Mouse (Mus musculus): ENCODE data around the gene Col9a2. TPM values are rescaled to one million over a fixed set of nuclear protein-coding genes. Genes with fewer than 3 reads are reported as not detected.

Gene Col9a2
- polyA plus RNA-seq, 1 experiment from 2014 or later, result 17.7 TPM

DNA sequence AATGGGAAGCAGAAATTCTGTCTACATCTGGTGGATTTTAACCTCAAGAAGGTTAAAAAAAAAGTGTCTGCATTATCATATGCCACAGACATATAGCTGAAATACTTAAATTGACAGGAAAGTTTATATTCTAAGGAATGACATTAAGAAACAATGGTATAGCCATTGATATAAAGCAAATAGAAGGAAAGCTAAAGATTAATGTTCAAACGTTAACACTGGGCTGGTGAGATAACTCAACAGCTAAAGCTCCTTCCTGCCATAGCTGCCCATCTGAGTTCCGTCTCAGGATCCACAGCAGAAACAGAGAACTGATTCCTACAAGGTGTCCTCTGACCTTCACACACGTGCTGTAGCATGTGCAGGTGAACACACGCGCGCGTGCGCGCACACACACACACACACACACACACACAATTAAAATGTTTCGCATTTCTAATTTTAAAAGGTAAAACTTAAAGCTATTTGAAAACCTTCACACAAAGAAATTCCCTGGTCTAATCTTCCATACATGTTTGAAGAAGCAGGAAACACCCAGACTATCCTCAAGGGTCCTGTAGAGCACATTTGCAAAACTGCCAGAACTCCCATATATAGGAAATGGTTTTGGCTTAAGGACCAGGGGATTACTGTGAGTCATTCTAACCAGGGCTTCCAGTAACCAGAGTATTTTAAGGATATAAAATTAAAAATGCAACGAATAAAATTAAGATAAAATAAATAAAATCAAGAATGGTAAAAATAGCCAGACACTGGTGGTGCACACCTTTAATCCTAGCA is 28.2 kb upstream of the Col9a2 start:
- H3K27ac ChIP-seq (replicated peaks), result no peak overlapping the region
- H3K4me3 ChIP-seq, result no peak overlapping the region
- H3K27me3 ChIP-seq, result no peaks in the 10 kb centered on the region
- no peak for ATAC-seq (ENCODE audit: low read depth)
- H3K4me2 ChIP-seq, result no peak overlapping the region
- 85% methylated on average over 11 of the region's 11 CpGs for WGBS
- H3K36me3 ChIP-seq, result no peaks in the 10 kb centered on the region
- peaks cover 63% of the 10 kb centered on the region for H3K4me1 ChIP-seq (replicated peaks)
- no peak overlapping the region for H3K9ac ChIP-seq
- H3K9me3 ChIP-seq, result no peaks in the 10 kb centered on the region

DNA sequence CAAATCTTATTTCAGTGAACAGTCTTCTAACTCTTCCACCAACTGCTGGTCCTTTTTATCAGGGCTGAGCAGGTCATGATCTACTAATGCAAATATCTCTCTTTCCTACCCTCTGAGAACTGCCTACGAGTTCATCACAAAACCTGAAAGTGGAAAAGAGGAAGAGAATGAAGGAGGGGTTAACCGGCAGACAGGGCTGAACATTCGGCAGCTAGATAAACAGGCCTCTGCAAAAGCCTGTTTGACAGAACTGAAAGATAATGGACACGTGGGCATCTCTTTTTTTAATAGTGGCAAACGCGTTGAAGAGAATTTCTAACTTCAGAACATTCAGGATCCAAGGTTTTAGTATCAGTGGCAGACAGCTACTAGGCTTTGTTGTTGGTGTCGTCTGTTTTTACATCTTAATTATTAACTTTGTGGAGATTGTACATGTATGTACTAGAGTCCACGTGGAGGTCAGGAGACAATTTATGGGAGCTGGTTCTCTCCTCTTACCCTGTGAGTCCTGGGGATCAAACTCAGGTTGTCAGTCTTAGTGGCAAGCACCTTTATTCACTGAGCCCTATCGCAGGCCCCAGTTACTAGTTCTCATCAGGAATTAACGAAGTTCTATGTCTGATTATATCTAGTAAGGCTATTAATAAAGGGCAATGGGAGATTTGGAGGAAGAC is 24.5 kb upstream of the Col9a2 start:
- WGBS, result 81% methylated on average over 10 of the region's 10 CpGs
- no peaks in the 10 kb centered on the region for H3K36me3 ChIP-seq
- H3K9ac ChIP-seq, result peak overlapping the region; percentile 26; the same call in 1 of the 2 replicates
- H3K4me1 ChIP-seq (replicated peaks), result peaks cover 57% of the 10 kb centered on the region
- H3K27me3 ChIP-seq, result no peaks in the 10 kb centered on the region
- no peak for ATAC-seq (ENCODE audit: low read depth)
- H3K4me3 ChIP-seq, result peak overlapping the region; percentile 98
- H3K4me2 ChIP-seq, result peak overlapping the region; percentile 89
- no peaks in the 10 kb centered on the region for H3K9me3 ChIP-seq
- no peak overlapping the region for H3K27ac ChIP-seq (replicated peaks)

- WGBS, result 76% methylated on average over 7 of the region's 7 CpGs
- peaks cover 51% of the 10 kb centered on the region for H3K4me1 ChIP-seq (replicated peaks)
- peak overlapping the region; percentile 98 for H3K4me3 ChIP-seq
Observed at GRCm38 (mm10) chr4:121015268-121015659, 23.9 kb upstream of the Col9a2 start.

GRCm38 (mm10) chr4:121016021-121016898 is 22.9 kb upstream of the Col9a2 start:
- 5% methylated on average over 40 of the region's 40 CpGs for WGBS
- ATAC-seq (ENCODE audit: low read depth), result peak; percentile 51

More at GRCm38 (mm10) chr4:121015268-121015659, 23.9 kb upstream of the Col9a2 start:
- Histone ChIP-seq H3K27ac (replicated peaks) (no peak overlapping the region), H3K27me3 (no peaks in the 10 kb centered on the region), H3K9me3 (no peaks in the 10 kb centered on the region), H3K36me3 (no peaks in the 10 kb centered on the region), H3K4me2 (peak overlapping the region; percentile 89), H3K9ac (peak overlapping the region; percentile 95)
- no peak for ATAC-seq (ENCODE audit: low read depth)

GRCm38 (mm10) chr4:121016928-121017657 is 22.1 kb upstream of the Col9a2 start, which contains the start of gene Smap2:
Gene Smap2 (minus strand): TSS chr4:121017247.
- Histone ChIP-seq H3K4me2 (peak within 1 kb of the TSS; percentile 89), H3K27me3 (no peaks in the 10 kb centered on the region), H3K36me3 (no peaks in the 10 kb centered on the region), H3K4me1 (replicated peaks) (peaks cover 34% of the 10 kb centered on the region), H3K9ac (peak within 1 kb of the TSS; percentile 95), H3K9me3 (no peaks in the 10 kb centered on the region), H3K27ac (replicated peaks) (peak within 1 kb of the TSS; percentile 86), H3K4me3 (peak within 1 kb of the TSS; percentile 98)
- WGBS, result 1% methylated on average over 45 of the region's 48 CpGs
- peak; percentile 97 for ATAC-seq (ENCODE audit: low read depth)

More at GRCm38 (mm10) chr4:121016021-121016898, 22.9 kb upstream of the Col9a2 start:
- peak overlapping the region; percentile 98 for H3K4me3 ChIP-seq
- no peaks in the 10 kb centered on the region for H3K9me3 ChIP-seq
- no peaks in the 10 kb centered on the region for H3K27me3 ChIP-seq
- peak overlapping the region; percentile 86 for H3K27ac ChIP-seq (replicated peaks)
- peak overlapping the region; percentile 89 for H3K4me2 ChIP-seq
- H3K4me1 ChIP-seq (replicated peaks), result peaks cover 42% of the 10 kb centered on the region
- H3K36me3 ChIP-seq, result no peaks in the 10 kb centered on the region
- peak overlapping the region; percentile 95 for H3K9ac ChIP-seq

GRCm38 (mm10) chr4:121018250-121018649 is 20.9 kb upstream of the Col9a2 start:
- H3K27me3 ChIP-seq, result no peaks in the 10 kb centered on the region
- 95% methylated on average over 3 of the region's 3 CpGs for WGBS
- ATAC-seq (ENCODE audit: low read depth), result no peak

DNA sequence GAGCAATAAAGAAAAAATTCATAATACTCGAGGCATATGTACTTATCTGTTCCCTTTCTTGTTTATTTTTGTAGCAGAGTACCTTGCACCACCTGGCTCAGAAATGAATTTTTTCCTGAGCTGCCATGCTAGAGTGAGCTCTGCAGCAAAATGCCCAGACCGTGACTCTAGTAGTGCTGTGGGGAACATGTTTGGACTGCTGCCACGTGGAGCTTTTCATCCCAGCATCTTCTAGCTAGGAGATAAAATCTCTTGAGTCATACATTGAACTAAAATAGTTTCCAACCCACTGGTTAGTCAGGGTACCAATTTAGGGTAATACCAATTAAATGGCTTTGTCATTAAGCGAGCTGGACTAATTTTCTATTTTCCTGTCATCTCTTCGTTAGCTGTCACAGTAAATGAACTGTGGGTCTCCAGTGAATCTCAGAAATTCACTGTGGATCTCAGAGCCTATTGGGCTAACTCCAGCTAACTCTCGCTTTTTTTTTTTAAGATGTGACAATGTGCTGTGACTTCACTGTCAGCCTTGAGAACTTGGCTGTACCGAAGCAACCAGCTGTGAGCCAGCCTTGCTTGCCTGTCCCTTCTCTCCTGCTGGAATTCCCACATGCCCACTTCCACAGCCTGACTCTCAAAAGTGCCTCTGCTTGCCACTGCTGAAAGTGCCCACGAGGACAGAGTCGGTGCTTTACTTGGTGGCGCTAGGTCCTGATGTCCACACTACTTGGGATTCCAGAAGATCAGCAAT is 19.0 kb upstream of the Col9a2 start:
- Histone ChIP-seq H3K27me3 (no peaks in the 10 kb centered on the region), H3K36me3 (no peaks in the 10 kb centered on the region), H3K4me2 (no peak overlapping the region), H3K4me3 (no peak overlapping the region), H3K9ac (no peak overlapping the region), H3K4me1 (replicated peaks) (peaks cover 14% of the 10 kb centered on the region), H3K9me3 (no peaks in the 10 kb centered on the region), H3K27ac (replicated peaks) (no peak overlapping the region)
- 71% methylated on average over 10 of the region's 10 CpGs for WGBS
- no peak for ATAC-seq (ENCODE audit: low read depth)

More at GRCm38 (mm10) chr4:121018250-121018649, 20.9 kb upstream of the Col9a2 start:
- H3K4me1 ChIP-seq (replicated peaks), result peaks cover 26% of the 10 kb centered on the region
- H3K36me3 ChIP-seq, result no peaks in the 10 kb centered on the region
- H3K9ac ChIP-seq, result no peak overlapping the region
- H3K4me2 ChIP-seq, result no peak overlapping the region
- H3K9me3 ChIP-seq, result no peaks in the 10 kb centered on the region
- no peak overlapping the region for H3K4me3 ChIP-seq
- no peak overlapping the region for H3K27ac ChIP-seq (replicated peaks)

DNA sequence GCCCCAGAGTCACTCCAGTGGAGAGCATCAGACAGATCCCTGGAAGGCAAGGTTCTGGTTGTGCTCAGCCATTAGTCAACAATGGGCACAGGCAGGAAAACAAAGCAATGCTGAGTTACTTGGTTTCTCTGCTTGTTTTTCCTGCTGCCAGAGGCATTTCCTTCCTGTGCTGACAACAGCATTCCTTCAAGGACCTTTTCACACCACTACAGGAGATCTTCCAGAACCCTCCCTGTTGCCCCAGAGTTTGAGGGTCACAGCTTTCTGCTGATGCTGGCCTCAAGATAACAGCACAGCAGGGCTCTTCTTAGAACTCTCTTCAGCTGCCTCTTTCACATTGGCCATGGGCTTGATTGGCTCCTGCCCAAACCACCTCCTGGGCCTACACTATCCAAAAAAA is 17.3 kb upstream of the Col9a2 start:
- no peaks in the 10 kb centered on the region for H3K9me3 ChIP-seq
- H3K4me3 ChIP-seq, result no peak overlapping the region
- no peaks in the 10 kb centered on the region for H3K27me3 ChIP-seq
- no peaks in the 10 kb centered on the region for H3K36me3 ChIP-seq
- no peak overlapping the region for H3K9ac ChIP-seq
- no peak overlapping the region for H3K27ac ChIP-seq (replicated peaks)
- H3K4me1 ChIP-seq (replicated peaks), result 0 out of 2 replicates have a peak, but pooled peaks cover 3% of the 10 kb centered on the region
- no peak for ATAC-seq (ENCODE audit: low read depth)
- H3K4me2 ChIP-seq, result no peak overlapping the region

DNA sequence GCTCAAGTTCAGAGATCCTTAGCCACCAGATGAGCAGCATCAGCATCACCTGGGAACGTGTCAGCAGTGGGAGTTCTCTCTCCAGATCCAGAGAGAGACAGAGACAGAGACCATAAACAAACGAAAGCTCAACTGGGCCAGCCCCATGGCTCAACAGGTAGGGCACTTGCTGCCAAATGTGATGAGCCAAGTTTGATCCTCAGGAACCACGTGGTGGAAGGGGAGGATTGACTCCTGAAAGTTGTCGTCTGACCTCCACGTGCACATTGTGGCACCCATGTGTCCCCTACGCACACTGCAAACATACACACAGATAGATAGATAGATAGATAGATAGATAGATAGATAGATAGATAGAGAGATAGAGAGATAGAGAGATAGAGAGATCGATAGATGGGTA is 15.7 kb upstream of the Col9a2 start:
- Histone ChIP-seq H3K4me1 (replicated peaks) (no peaks in the 10 kb centered on the region), H3K9ac (no peak overlapping the region), H3K36me3 (no peaks in the 10 kb centered on the region), H3K27me3 (no peaks in the 10 kb centered on the region), H3K27ac (replicated peaks) (no peak overlapping the region), H3K4me3 (no peak overlapping the region), H3K9me3 (no peaks in the 10 kb centered on the region), H3K4me2 (no peak overlapping the region)
- ATAC-seq (ENCODE audit: low read depth), result no peak
- WGBS, result 84% methylated on average over 7 of the region's 7 CpGs

GRCm38 (mm10) chr4:121023941-121024340 is 15.2 kb upstream of the Col9a2 start:
- no peaks in the 10 kb centered on the region for H3K36me3 ChIP-seq
- no peaks in the 10 kb centered on the region for H3K9me3 ChIP-seq
- no peak for ATAC-seq (ENCODE audit: low read depth)
- no peak overlapping the region for H3K9ac ChIP-seq
- H3K27ac ChIP-seq (replicated peaks), result no peak overlapping the region
- no peaks in the 10 kb centered on the region for H3K27me3 ChIP-seq
- no peak overlapping the region for H3K4me2 ChIP-seq
- whole genome bisulfite sequencing, result 90% methylated on average over 2 of the region's 2 CpGs
- H3K4me3 ChIP-seq, result no peak overlapping the region
- H3K4me1 ChIP-seq (replicated peaks), result no peaks in the 10 kb centered on the region

DNA sequence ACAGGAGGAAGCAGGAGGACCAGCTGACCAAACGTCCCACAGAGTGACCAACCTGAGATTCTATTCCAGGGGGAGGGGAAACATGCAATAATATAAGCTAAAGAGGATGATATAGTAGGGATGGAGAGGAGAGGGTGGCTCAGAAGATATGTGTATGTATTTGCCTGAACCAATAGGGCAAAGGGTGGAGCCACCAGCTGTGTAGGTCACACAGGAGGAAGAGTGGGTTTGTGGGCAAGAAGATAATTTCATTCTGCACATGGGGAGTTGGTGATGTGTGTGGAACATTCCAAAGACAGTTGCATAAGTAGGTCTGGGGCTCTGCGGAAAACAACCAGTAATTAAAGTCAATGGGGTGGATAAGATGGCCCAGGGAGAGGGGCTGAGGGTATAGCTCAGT is 13.5 kb upstream of the Col9a2 start:
- Histone ChIP-seq H3K36me3 (no peaks in the 10 kb centered on the region), H3K27me3 (no peaks in the 10 kb centered on the region), H3K9ac (no peak overlapping the region), H3K4me1 (replicated peaks) (no peaks in the 10 kb centered on the region), H3K9me3 (no peaks in the 10 kb centered on the region), H3K27ac (replicated peaks) (no peak overlapping the region), H3K4me2 (no peak overlapping the region), H3K4me3 (no peak overlapping the region)
- no peak for ATAC-seq (ENCODE audit: low read depth)
- 62% methylated on average over 2 of the region's 2 CpGs for WGBS
